Mouse (Mus musculus): Measurements from ENCODE around the gene Gm42957. TPM values are rescaled to one million over a fixed set of nuclear protein-coding genes. Genes with fewer than 3 reads are reported as not detected.
A peak's percentile ranks its signal among the peaks of the same experiment; 100 is the strongest.

Gm42957 gene
- total and polyA plus RNA-seq, 2 experiments from 2014 or later: not detected

GRCm38 (mm10) chr3:96692506-96692905, 57.2 kb downstream of the Gm42957 start:
- peak; percentile 54 for TF ChIP-seq CTCF (IDR thresholded peaks at IDR 0.05; ENCODE audit: low read depth)
- no peak overlapping the region for H3K27ac ChIP-seq
- 7% methylated on average over 3 of the region's 3 CpGs for WGBS
- no peak for ATAC-seq
- H3K4me3 ChIP-seq (ENCODE audit: low read length): no peak overlapping the region
- no peak overlapping the region for H3K4me2 ChIP-seq (ENCODE audit: low read depth, low read length)
- no peaks in the 10 kb centered on the region for H3K9me3 ChIP-seq (ENCODE audit: low read length)
- H3K27me3 ChIP-seq (ENCODE audit: insufficient read depth, low read length): no peaks in the 10 kb centered on the region
- no peaks in the 10 kb centered on the region for H3K36me3 ChIP-seq (ENCODE audit: insufficient read depth, low read length)
- no peak overlapping the region for H3K9ac ChIP-seq (replicated peaks; ENCODE audit: low read length)
- peak; percentile 53 for DNase-seq (ENCODE audit: low spot score)
- peaks cover 5% of the 10 kb centered on the region for H3K4me1 ChIP-seq (ENCODE audit: insufficient read depth, low read length)

- Histone ChIP-seq H3K9ac (replicated peaks; ENCODE audit: low read length) (no peak overlapping the region), H3K27me3 (ENCODE audit: insufficient read depth, low read length) (no peaks in the 10 kb centered on the region), H3K27ac (no peak overlapping the region), H3K36me3 (ENCODE audit: insufficient read depth, low read length) (no peaks in the 10 kb centered on the region), H3K9me3 (ENCODE audit: low read length) (no peaks in the 10 kb centered on the region), H3K4me2 (ENCODE audit: low read depth, low read length) (no peak overlapping the region), H3K4me1 (ENCODE audit: insufficient read depth, low read length) (peaks cover 10% of the 10 kb centered on the region), H3K4me3 (ENCODE audit: low read length) (no peak overlapping the region)
- WGBS: 82% methylated on average over 1 of the region's 1 CpGs
- ATAC-seq (no peak), DNase-seq (ENCODE audit: low spot score) (no peak)
- TF ChIP-seq CTCF (IDR thresholded peaks at IDR 0.05; ENCODE audit: low read depth): no peak
These were observed 58.3 kb downstream of the Gm42957 start for GRCm38 (mm10) chr3:96693579-96693978.

DNA sequence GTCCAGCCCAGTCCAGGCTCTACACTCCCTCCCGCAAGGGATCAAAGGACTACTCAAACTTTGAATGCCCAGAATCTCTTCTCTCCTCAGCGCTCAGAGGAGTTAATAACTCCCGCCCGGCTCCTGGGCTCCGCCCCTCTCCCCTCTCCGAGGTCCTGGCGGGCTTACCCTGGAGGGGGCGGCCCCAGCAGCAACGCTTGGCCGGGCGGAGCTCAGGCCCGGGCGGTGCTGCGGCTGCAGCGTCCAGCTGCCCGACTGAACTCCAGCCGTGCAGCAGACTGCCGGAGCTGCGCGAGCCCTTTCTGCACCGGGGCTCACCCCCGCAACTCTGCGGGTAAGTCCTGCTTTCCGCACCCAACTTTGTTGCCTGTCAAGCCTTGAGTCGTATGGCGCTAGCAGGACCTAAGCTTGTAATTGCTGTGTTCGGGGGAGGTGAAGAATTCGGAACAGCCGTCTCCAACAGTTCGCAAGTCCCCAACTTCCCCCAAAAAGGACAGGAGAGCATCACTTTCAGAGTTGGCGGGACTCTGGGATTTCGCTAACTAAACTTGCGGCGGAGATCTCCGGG, 61.0 kb downstream of the Gm42957 start, which contains the start of gene Pias3:
Gene Pias3, plus strand, starts transcription at position 187 of the 568 bp plus-strand sequence.
- H3K4me3 ChIP-seq (ENCODE audit: low read length): peak within 1 kb of the TSS; percentile 71
- H3K9ac ChIP-seq (replicated peaks; ENCODE audit: low read length): peak within 1 kb of the TSS; percentile 75
- H3K27me3 ChIP-seq (ENCODE audit: insufficient read depth, low read length): no peaks in the 10 kb centered on the region
- H3K4me2 ChIP-seq (ENCODE audit: low read depth, low read length): peak within 1 kb of the TSS; percentile 93
- peak within 1 kb of the TSS; percentile 80 for H3K27ac ChIP-seq
- H3K4me1 ChIP-seq (ENCODE audit: insufficient read depth, low read length): peaks cover 10% of the 10 kb centered on the region
- peak; percentile 71 for ATAC-seq
- DNase-seq (ENCODE audit: low spot score): peak; percentile 78
- peaks cover 8% of the 10 kb centered on the region for H3K36me3 ChIP-seq (ENCODE audit: insufficient read depth, low read length)
- no peaks in the 10 kb centered on the region for H3K9me3 ChIP-seq (ENCODE audit: low read length)
- under 1% methylated on average over 35 of the region's 35 CpGs for WGBS
- TF ChIP-seq CTCF (IDR thresholded peaks at IDR 0.05; ENCODE audit: low read depth): no peak

- WGBS: 2% methylated on average over 78 of the region's 85 CpGs
- H3K4me1 ChIP-seq (ENCODE audit: insufficient read depth, low read length): peaks cover 10% of the 10 kb centered on the region
These were observed 61.8 kb downstream of the Gm42957 start for GRCm38 (mm10) chr3:96696766-96697732.

GRCm38 (mm10) chr3:96698993-96699690, 63.9 kb downstream of the Gm42957 start:
- TF ChIP-seq CTCF (IDR thresholded peaks at IDR 0.05; ENCODE audit: low read depth): peak; percentile 20
- Histone ChIP-seq H3K9me3 (ENCODE audit: low read length) (no peaks in the 10 kb centered on the region), H3K4me2 (ENCODE audit: low read depth, low read length) (no peak overlapping the region), H3K36me3 (ENCODE audit: insufficient read depth, low read length) (peaks cover 30% of the 10 kb centered on the region), H3K9ac (replicated peaks; ENCODE audit: low read length) (no peak overlapping the region), H3K4me3 (ENCODE audit: low read length) (no peak overlapping the region), H3K27me3 (ENCODE audit: insufficient read depth, low read length) (no peaks in the 10 kb centered on the region), H3K4me1 (ENCODE audit: insufficient read depth, low read length) (peaks cover 10% of the 10 kb centered on the region), H3K27ac (no peak overlapping the region)
- ATAC-seq: no peak
- DNase-seq (ENCODE audit: low spot score): no peak
- 62% methylated on average over 19 of the region's 19 CpGs for WGBS

More at GRCm38 (mm10) chr3:96696766-96697732, 61.8 kb downstream of the Gm42957 start:
- peaks cover 15% of the 10 kb centered on the region for H3K36me3 ChIP-seq (ENCODE audit: insufficient read depth, low read length)
- H3K4me3 ChIP-seq (ENCODE audit: low read length): peak overlapping the region; percentile 71
- no peak; the same call in 1 of the 2 replicates for TF ChIP-seq CTCF (IDR thresholded peaks at IDR 0.05; ENCODE audit: low read depth)
- DNase-seq (ENCODE audit: low spot score) (peak; percentile 92), ATAC-seq (peak; percentile 95)
- no peaks in the 10 kb centered on the region for H3K27me3 ChIP-seq (ENCODE audit: insufficient read depth, low read length)
- peak overlapping the region; percentile 75 for H3K9ac ChIP-seq (replicated peaks; ENCODE audit: low read length)
- no peaks in the 10 kb centered on the region for H3K9me3 ChIP-seq (ENCODE audit: low read length)
- peak overlapping the region; percentile 80 for H3K27ac ChIP-seq
- H3K4me2 ChIP-seq (ENCODE audit: low read depth, low read length): peak overlapping the region; percentile 93

- H3K27ac ChIP-seq: no peak overlapping the region
These were observed 65.1 kb downstream of the Gm42957 start for GRCm38 (mm10) chr3:96700376-96700775.

More at GRCm38 (mm10) chr3:96700376-96700775, 65.1 kb downstream of the Gm42957 start:
- ATAC-seq: no peak
- DNase-seq (ENCODE audit: low spot score): peak; percentile 46
- WGBS: 58% methylated on average over 7 of the region's 7 CpGs
- Histone ChIP-seq H3K4me2 (ENCODE audit: low read depth, low read length) (no peak overlapping the region), H3K9ac (replicated peaks; ENCODE audit: low read length) (no peak overlapping the region), H3K36me3 (ENCODE audit: insufficient read depth, low read length) (peaks cover 40% of the 10 kb centered on the region), H3K27me3 (ENCODE audit: insufficient read depth, low read length) (no peaks in the 10 kb centered on the region), H3K4me1 (ENCODE audit: insufficient read depth, low read length) (peaks cover 10% of the 10 kb centered on the region), H3K9me3 (ENCODE audit: low read length) (no peaks in the 10 kb centered on the region), H3K4me3 (ENCODE audit: low read length) (no peak overlapping the region)
- TF ChIP-seq CTCF (IDR thresholded peaks at IDR 0.05; ENCODE audit: low read depth): peak; percentile 56

Data from hindbrain, postnatal 0 days (tissue).